In the genomic region with DNA sequence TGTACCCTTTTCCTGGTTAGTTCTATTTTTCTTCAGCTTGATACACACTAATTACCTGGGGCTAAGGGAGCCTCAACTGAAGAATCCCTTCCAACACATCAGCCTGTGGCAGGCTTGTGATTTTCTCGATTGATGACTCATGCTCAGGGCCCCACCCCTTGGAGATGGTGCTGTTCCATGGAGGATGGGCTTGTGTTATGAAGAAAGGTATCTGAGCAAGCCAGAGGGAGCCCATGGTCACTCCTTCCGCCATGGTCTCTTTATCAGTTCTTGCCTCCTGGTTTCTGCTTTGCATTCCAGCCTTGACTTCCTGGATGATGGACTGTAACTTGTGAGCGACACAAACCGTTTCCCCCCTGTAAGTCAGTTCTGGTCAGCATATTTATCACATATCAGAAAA, we compare ENCODE assay signal across 13 mouse cellular contexts.
"Had no signal": no experiment of that assay in that cellular context is flagged by ENCODE, and none has a peak within 500 bp of the region (broad histone marks: within the 10 kb centered on the region; RNA-seq: fewer than 3 reads in every experiment).

No protein-coding gene starts in this region.

- H3K4me3 ChIP-seq: intestine, embryonic 15.5 days; kidney, embryonic 15.5 days; limb, embryonic 12.5 days; megakaryocyte, embryonic 14.5 days; midbrain, embryonic 12.5 days had no signal

- H3K9me3 ChIP-seq: intestine, embryonic 15.5 days; kidney, embryonic 15.5 days; limb, embryonic 12.5 days; megakaryocyte, embryonic 14.5 days; midbrain, embryonic 12.5 days had no signal

- H3K4me1 ChIP-seq: intestine, embryonic 15.5 days; kidney, embryonic 15.5 days; limb, embryonic 12.5 days; midbrain, embryonic 12.5 days had no signal

- H3K27ac ChIP-seq: intestine, embryonic 15.5 days; kidney, embryonic 15.5 days; limb, embryonic 12.5 days; midbrain, embryonic 12.5 days had no signal

- H3K36me3 ChIP-seq: intestine, embryonic 15.5 days; kidney, embryonic 15.5 days; limb, embryonic 12.5 days; midbrain, embryonic 12.5 days had no signal

- H3K4me2 ChIP-seq: intestine, embryonic 15.5 days; kidney, embryonic 15.5 days; limb, embryonic 12.5 days; lung, embryonic 14.5 days; midbrain, embryonic 12.5 days had no signal

- DNase-seq: kidney, adult 2 months; kidney, postnatal 14 days; lung, embryonic 14.5 days; lung, postnatal 10 days; lung, postnatal 4 days; right cerebral cortex, adult 18-20 months; right cerebral cortex, postnatal 25 days; thymus, postnatal 25 days had no signal

- ATAC-seq: intestine, embryonic 15.5 days had no signal

- H3K27me3 ChIP-seq: intestine, embryonic 15.5 days; kidney, embryonic 15.5 days; limb, embryonic 12.5 days; megakaryocyte, embryonic 14.5 days; midbrain, embryonic 12.5 days had no signal

- H3K9ac ChIP-seq: intestine, embryonic 15.5 days; kidney, embryonic 15.5 days; limb, embryonic 12.5 days; lung, embryonic 14.5 days; midbrain, embryonic 12.5 days had no signal
